Mouse (Mus musculus) kidney, adult 18-20 months (tissue): ENCODE data around the gene Rhof.

Experiments
- DNase-seq: peaks from one replicate; pipeline ENCODE4 v3.0.0; 2021

Rhof gene

GRCm38 (mm10) chr5:123132308-123133071 is at the start of gene Rhof:
Gene Rhof, minus strand, starts transcription at chr5:123132692.
- peak; percentile 86 for DNase-seq

GRCm38 (mm10) chr5:123181536-123181935 is 49.0 kb upstream of the Rhof start:
- peak; percentile 70 for DNase-seq

- DNase-seq: peak; percentile 32
Measured at GRCm38 (mm10) chr5:123180390-123180789, 47.9 kb upstream of the Rhof start.

- DNase-seq: no peak
Measured at GRCm38 (mm10) chr5:123178792-123179191, 46.3 kb upstream of the Rhof start.

- peak; percentile 86 for DNase-seq
Measured at GRCm38 (mm10) chr5:123171646-123172350, 39.3 kb upstream of the Rhof start.

GRCm38 (mm10) chr5:123170365-123170764 is 37.9 kb upstream of the Rhof start:
- DNase-seq: no peak

GRCm38 (mm10) chr5:123169284-123169683 is 36.8 kb upstream of the Rhof start, which contains the start of gene Psmd9:
Gene Psmd9, plus strand, starts transcription at chr5:123169413.
- no peak for DNase-seq

GRCm38 (mm10) chr5:123167591-123167990 is 35.1 kb upstream of the Rhof start:
- no peak for DNase-seq

GRCm38 (mm10) chr5:123166437-123166836 is 33.9 kb upstream of the Rhof start:
- DNase-seq: no peak

- DNase-seq: no peak
Measured at GRCm38 (mm10) chr5:123162942-123163341, 30.4 kb upstream of the Rhof start.

- no peak for DNase-seq
Measured at GRCm38 (mm10) chr5:123160341-123160740, 27.8 kb upstream of the Rhof start.

GRCm38 (mm10) chr5:123159866-123160265 is 27.4 kb upstream of the Rhof start:
- no peak for DNase-seq

- no peak for DNase-seq
Measured at GRCm38 (mm10) chr5:123159446-123159845, 27.0 kb upstream of the Rhof start.

- no peak for DNase-seq
Measured at GRCm38 (mm10) chr5:123157972-123158371, 25.5 kb upstream of the Rhof start.

GRCm38 (mm10) chr5:123156763-123157162 is 24.3 kb upstream of the Rhof start:
- no peak for DNase-seq

GRCm38 (mm10) chr5:123155425-123155824 is 22.9 kb upstream of the Rhof start:
- DNase-seq: peak; percentile 77

- DNase-seq: no peak
Measured at GRCm38 (mm10) chr5:123152901-123153300, 20.4 kb upstream of the Rhof start.

GRCm38 (mm10) chr5:123151707-123152362 is 19.3 kb upstream of the Rhof start:
- no peak for DNase-seq

- DNase-seq: no peak
Measured at GRCm38 (mm10) chr5:123151077-123151476, 18.6 kb upstream of the Rhof start.

GRCm38 (mm10) chr5:123150641-123151040 is 18.1 kb upstream of the Rhof start:
- DNase-seq: no peak

GRCm38 (mm10) chr5:123149451-123150400 is 17.2 kb upstream of the Rhof start:
- peak; percentile 92 for DNase-seq

GRCm38 (mm10) chr5:123148073-123148722 is 15.7 kb upstream of the Rhof start:
- DNase-seq: no peak
